16 mouse cellular contexts compared by ENCODE assay signal in the genomic region with DNA sequence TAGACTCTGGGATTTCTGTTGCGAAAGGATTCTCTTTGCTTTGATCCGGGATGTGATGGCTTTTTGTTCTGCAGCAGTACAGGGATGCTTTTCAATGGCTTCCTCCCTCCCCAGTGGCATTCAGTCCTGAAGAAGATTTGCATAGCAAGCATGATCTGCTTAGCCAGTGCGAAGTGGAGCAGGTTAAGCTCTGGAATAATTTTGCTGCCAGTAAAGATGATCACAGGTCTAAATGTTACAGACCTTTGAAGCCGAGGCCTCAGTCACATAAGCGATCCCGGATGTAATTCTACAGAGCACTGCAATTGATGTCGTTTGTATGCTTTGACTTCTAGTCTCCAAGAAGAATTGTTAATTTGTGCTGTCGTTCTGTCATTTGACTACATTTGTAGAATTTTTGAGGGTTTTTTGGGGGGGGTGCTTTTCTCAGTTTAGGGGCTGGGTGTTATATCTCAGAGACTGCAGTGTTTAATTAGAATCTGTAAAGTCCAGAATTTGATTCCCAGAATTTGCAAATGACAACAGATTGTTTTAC. TPM values are rescaled to one million over a fixed set of nuclear protein-coding genes. Genes with fewer than 3 reads are reported as not detected.
DNase-seq lines count a peak whose midpoint lies in the region; ATAC-seq and TF ChIP-seq lines count a peak whose summit lies in the region.
"Had no signal": no experiment of that assay in that cellular context is flagged by ENCODE, and none has a peak within 500 bp of the region (broad histone marks: within the 10 kb centered on the region; RNA-seq: fewer than 3 reads in every experiment).

No protein-coding gene starts in this region.

- no peak overlapping the region for H3K4me3 ChIP-seq in forebrain, embryonic 13.5 days
- no peak overlapping the region for H3K4me3 ChIP-seq in forebrain, postnatal 0 days (ENCODE audit: low read depth, low read length)
- H3K4me3 ChIP-seq in hindbrain, postnatal 0 days (ENCODE audit: low read length) = no peak overlapping the region
- H3K4me3 ChIP-seq in midbrain, postnatal 0 days (ENCODE audit: low read depth, low read length) = no peak overlapping the region
- H3K4me3 ChIP-seq: erythroblast, embryonic 14.5 days; liver, embryonic 15.5 days; myocyte had no signal

- no peak overlapping the region for H3K9ac ChIP-seq in forebrain, embryonic 13.5 days
- no peak overlapping the region for H3K9ac ChIP-seq in forebrain, postnatal 0 days
- H3K9ac ChIP-seq in hindbrain, postnatal 0 days (replicated peaks; ENCODE audit: low read length) = no peak overlapping the region
- H3K9ac ChIP-seq in midbrain, postnatal 0 days (replicated peaks; ENCODE audit: low read length, poor library complexity, severe bottlenecking) = no peak overlapping the region
- H3K9ac ChIP-seq: liver, embryonic 15.5 days had no signal

- no peaks in the 10 kb centered on the region for H3K36me3 ChIP-seq in forebrain, embryonic 13.5 days (ENCODE audit: poor library complexity, severe bottlenecking)
- H3K36me3 ChIP-seq in forebrain, postnatal 0 days (ENCODE audit: insufficient read depth) = no peaks in the 10 kb centered on the region
- H3K36me3 ChIP-seq in hindbrain, postnatal 0 days (ENCODE audit: insufficient read depth, low read length) = no peaks in the 10 kb centered on the region
- no peaks in the 10 kb centered on the region for H3K36me3 ChIP-seq in midbrain, postnatal 0 days (ENCODE audit: insufficient read depth, low read length)
- H3K36me3 ChIP-seq: liver, embryonic 15.5 days had no signal

- no peaks in the 10 kb centered on the region for H3K27me3 ChIP-seq in forebrain, embryonic 13.5 days
- H3K27me3 ChIP-seq in forebrain, postnatal 0 days (ENCODE audit: insufficient read depth, low read length) = no peaks in the 10 kb centered on the region
- no peaks in the 10 kb centered on the region for H3K27me3 ChIP-seq in hindbrain, postnatal 0 days (ENCODE audit: insufficient read depth, low read length)
- no peaks in the 10 kb centered on the region for H3K27me3 ChIP-seq in midbrain, postnatal 0 days (ENCODE audit: insufficient read depth, low read length)
- H3K27me3 ChIP-seq: liver, embryonic 15.5 days had no signal

- H3K4me1 ChIP-seq in forebrain, embryonic 13.5 days = peaks cover 24% of the 10 kb centered on the region
- 0 out of 2 replicates have a peak, but pooled peaks cover 5% of the 10 kb centered on the region for H3K4me1 ChIP-seq in forebrain, postnatal 0 days (ENCODE audit: insufficient read depth)
- no peaks in the 10 kb centered on the region for H3K4me1 ChIP-seq in hindbrain, postnatal 0 days (ENCODE audit: insufficient read depth, low read length)
- H3K4me1 ChIP-seq in midbrain, postnatal 0 days (ENCODE audit: insufficient read depth, low read length) = 0 out of 2 replicates have a peak, but pooled peaks cover 7% of the 10 kb centered on the region
- H3K4me1 ChIP-seq: liver, embryonic 15.5 days had no signal

- H3K9me3 ChIP-seq in forebrain, embryonic 13.5 days (replicated peaks) = no peaks in the 10 kb centered on the region; the same call in 1 of the 2 replicates
- H3K9me3 ChIP-seq in forebrain, postnatal 0 days (ENCODE audit: low read length) = no peaks in the 10 kb centered on the region
- H3K9me3 ChIP-seq in hindbrain, postnatal 0 days (ENCODE audit: low read length) = 0 out of 2 replicates have a peak, but pooled peaks cover 3% of the 10 kb centered on the region
- no peaks in the 10 kb centered on the region for H3K9me3 ChIP-seq in midbrain, postnatal 0 days (ENCODE audit: low read length)
- H3K9me3 ChIP-seq: liver, embryonic 15.5 days had no signal

- DNase-seq in forebrain, postnatal 0 days = peak; percentile 36
- DNase-seq in hindbrain, postnatal 0 days (ENCODE audit: low spot score) = no peak
- peak; percentile 11 for DNase-seq in midbrain, postnatal 0 days (ENCODE audit: low spot score)
- no peak for DNase-seq in layer of hippocampus, postnatal 14 days (ENCODE audit: low spot score in 2 of 2)
- DNase-seq in frontal cortex, postnatal 14 days (ENCODE audit: low spot score in 2 of 2) = no peak
- no peak for DNase-seq in spleen, postnatal 36 days (ENCODE audit: low spot score in 2 of 2)
- DNase-seq: cerebellum, postnatal 14 days; layer of hippocampus, adult 9-11 months; lung, postnatal 10 days had no signal

- 0 out of 2 replicates have a peak, but pooled peaks have one; percentile 14 for ATAC-seq in forebrain, embryonic 13.5 days
- no peak for ATAC-seq in forebrain, postnatal 0 days
- ATAC-seq in hindbrain, postnatal 0 days = peak; percentile 63
- ATAC-seq in midbrain, postnatal 0 days (ENCODE audit: low FRiP score) = peak; percentile 54
- ATAC-seq: intestine, embryonic 16.5 days had no signal

- no peak overlapping the region for H3K4me2 ChIP-seq in forebrain, embryonic 13.5 days
- no peak overlapping the region for H3K4me2 ChIP-seq in forebrain, postnatal 0 days (ENCODE audit: low read depth)
- H3K4me2 ChIP-seq in hindbrain, postnatal 0 days (ENCODE audit: low read depth, low read length) = no peak overlapping the region
- H3K4me2 ChIP-seq in midbrain, postnatal 0 days (ENCODE audit: low read depth, low read length, poor library complexity, severe bottlenecking) = no peak overlapping the region
- H3K4me2 ChIP-seq: heart, embryonic 11.5 days; liver, embryonic 15.5 days had no signal

- no peak for TF ChIP-seq CTCF in forebrain, postnatal 0 days (IDR thresholded peaks at IDR 0.05; ENCODE audit: low read depth)
- TF ChIP-seq CTCF in hindbrain, postnatal 0 days (IDR thresholded peaks at IDR 0.05; ENCODE audit: low read depth) = no peak
- TF ChIP-seq CTCF in midbrain, postnatal 0 days (IDR thresholded peaks at IDR 0.05) = no peak

- H3K27ac ChIP-seq in forebrain, embryonic 13.5 days = no peak overlapping the region
- H3K27ac ChIP-seq in forebrain, postnatal 0 days (ENCODE audit: low read depth, low read length) = no peak overlapping the region
- peak overlapping the region; percentile 37 for H3K27ac ChIP-seq in hindbrain, postnatal 0 days
- H3K27ac ChIP-seq in midbrain, postnatal 0 days (ENCODE audit: low read depth, low read length) = peak overlapping the region; percentile 47
- H3K27ac ChIP-seq: kidney, postnatal 0 days; liver, embryonic 15.5 days had no signal

- WGBS in forebrain, embryonic 13.5 days = 43% methylated on average over 8 of the region's 8 CpGs
- 41% methylated on average over 8 of the region's 8 CpGs for WGBS in forebrain, postnatal 0 days
- WGBS in hindbrain, postnatal 0 days = 47% methylated on average over 8 of the region's 8 CpGs
- 11% methylated on average over 8 of the region's 8 CpGs for WGBS in midbrain, postnatal 0 days

RNA-seq across cellular contexts. Expression of a gene that starts 33.8 kb away (rescaled TPM):
- polyA plus RNA-seq in forebrain, embryonic 13.5 days (2015; fragmentation: Nextera tagmentation; extraction: Ambion mirVana) = 282 and 289 TPM in 2 replicates
- total RNA-seq in forebrain, postnatal 0 days (2014; rRNA removed) = 444 and 539 TPM in 2 replicates
- 233 and 244 TPM in 2 replicates for polyA plus RNA-seq in forebrain, postnatal 0 days (2015; fragmentation: Nextera tagmentation; extraction: Ambion mirVana)
- total RNA-seq in hindbrain, postnatal 0 days (2014; rRNA removed) = 341 and 395 TPM in 2 replicates
- 242 and 270 TPM in 2 replicates for polyA plus RNA-seq in hindbrain, postnatal 0 days (2015; fragmentation: Nextera tagmentation; extraction: Ambion mirVana)
- total RNA-seq in midbrain, postnatal 0 days (2014; rRNA removed) = 488 and 535 TPM in 2 replicates
- polyA plus RNA-seq in midbrain, postnatal 0 days (2015; fragmentation: Nextera tagmentation; extraction: Ambion mirVana) = 230 and 265 TPM in 2 replicates
- 100 to 1,000 TPM; 208 to 214 TPM for total RNA-seq in layer of hippocampus, postnatal 14 days (2021)

Comparison
In these comparisons a context has a peak if more than half of its experiments do, and no peak if none do; other contexts are left out.
1. H3K27ac ChIP-seq: peak in hindbrain, postnatal 0 days (single experiment) and midbrain, postnatal 0 days (single experiment); none in forebrain, embryonic 13.5 days (single experiment) and forebrain, postnatal 0 days (single experiment).
2. DNase-seq: peak in forebrain, postnatal 0 days (single experiment) and midbrain, postnatal 0 days (single experiment); none in hindbrain, postnatal 0 days (single experiment), layer of hippocampus, postnatal 14 days (0 of 2), frontal cortex, postnatal 14 days (0 of 2) and spleen, postnatal 36 days (0 of 2).